Mouse (Mus musculus) c-Kit-negative CD71-positive TER-119-positive erythroid progenitor cells, embryonic 14.5 days (primary cell): Measurements from ENCODE around the gene Rfx5.
A peak's percentile ranks its signal among the peaks of the same experiment; 100 is the strongest.

Experiments used
- DNase-seq: peaks from one replicate; pipeline ENCODE4 v3.0.0-alpha.2; 2013; ENCODE audit warnings: low read depth, low spot score

Rfx5 gene

GRCm38 (mm10) chr3:94989159-94989761, 35.4 kb downstream of the Rfx5 start:
- no peak for DNase-seq

DNA sequence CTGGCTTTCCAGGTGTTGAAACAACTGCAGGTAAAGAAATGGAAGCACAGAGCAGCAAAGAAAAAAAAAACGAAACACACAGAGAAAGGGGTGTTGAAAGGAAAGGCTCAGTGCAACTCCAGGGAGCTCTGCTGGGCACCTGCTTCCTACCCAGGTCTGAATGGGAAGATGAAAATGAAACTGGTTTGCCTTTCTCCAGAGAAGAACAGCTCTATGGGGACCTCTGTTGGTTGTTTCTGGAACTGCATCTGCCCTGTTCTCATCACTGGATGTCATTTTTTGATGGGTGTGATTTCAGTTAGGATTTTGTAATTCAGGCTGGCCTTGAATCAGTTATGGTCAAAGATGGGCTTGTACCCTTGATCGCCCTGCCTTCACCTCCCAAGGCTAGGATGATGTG, 43.1 kb downstream of the Rfx5 start:
- DNase-seq: peak; percentile 68

DNA sequence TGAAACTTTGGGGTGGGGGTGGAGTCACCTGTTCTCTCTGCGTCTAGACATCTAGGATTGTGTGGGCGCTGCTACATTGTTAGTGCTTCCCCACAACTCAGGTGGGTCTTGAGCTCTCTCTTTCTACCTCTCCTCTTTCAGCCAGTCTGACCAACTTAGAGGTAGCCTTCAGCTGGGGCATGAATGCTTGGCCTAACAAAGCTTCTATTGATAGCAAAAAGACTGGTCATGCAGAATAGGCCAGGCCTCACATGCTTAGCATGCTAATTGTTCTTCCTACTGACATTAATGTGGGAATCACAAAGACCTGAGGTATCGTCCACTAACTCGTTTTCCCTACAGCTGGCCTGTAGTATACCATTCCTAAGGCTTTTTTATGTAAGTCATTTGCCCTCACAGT, 48.7 kb downstream of the Rfx5 start:
- no peak for DNase-seq

DNA sequence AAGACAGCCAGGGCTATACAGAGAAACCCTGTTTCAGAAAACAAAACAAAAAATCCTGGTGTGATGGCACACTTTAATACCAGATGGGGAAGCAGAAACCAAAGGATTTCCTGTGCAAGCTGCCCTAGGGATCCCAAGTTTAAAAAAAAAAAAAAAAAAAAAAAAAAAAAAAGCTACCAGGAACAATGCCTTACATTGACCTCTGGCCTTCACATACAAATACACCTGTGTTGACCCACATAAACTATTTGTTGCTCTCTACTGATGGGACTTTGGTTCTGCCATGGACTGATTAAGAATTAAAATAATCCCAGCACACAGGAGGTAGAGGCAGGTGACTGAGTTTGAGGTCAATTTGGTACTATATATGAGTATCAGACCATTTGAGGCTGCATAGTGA, 49.4 kb downstream of the Rfx5 start:
- no peak for DNase-seq

DNA sequence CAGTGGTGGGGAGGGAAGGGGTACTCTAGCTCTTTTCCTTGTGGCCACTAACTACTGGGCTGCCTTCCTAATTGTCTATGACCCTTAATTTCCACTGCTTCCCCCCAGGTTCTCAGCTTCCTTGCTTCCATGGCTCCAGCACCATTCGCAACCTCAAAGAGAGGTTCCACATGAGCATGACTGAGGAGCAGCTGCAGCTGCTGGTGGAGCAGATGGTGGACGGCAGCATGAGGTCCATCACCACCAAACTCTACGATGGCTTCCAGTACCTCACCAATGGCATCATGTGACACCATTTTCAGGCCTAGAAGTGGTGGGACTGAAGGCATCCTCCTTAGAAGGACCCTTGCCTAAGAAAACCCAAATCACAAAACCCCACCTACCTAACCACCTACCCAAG, 51.8 kb downstream of the Rfx5 start:
- DNase-seq: no peak

- DNase-seq: no peak
Measured at GRCm38 (mm10) chr3:95007706-95008105, 53.8 kb downstream of the Rfx5 start.

GRCm38 (mm10) chr3:95010396-95010795, 56.5 kb downstream of the Rfx5 start:
- no peak for DNase-seq
